Mouse (Mus musculus): ENCODE data around the gene Wdr26.

DNA sequence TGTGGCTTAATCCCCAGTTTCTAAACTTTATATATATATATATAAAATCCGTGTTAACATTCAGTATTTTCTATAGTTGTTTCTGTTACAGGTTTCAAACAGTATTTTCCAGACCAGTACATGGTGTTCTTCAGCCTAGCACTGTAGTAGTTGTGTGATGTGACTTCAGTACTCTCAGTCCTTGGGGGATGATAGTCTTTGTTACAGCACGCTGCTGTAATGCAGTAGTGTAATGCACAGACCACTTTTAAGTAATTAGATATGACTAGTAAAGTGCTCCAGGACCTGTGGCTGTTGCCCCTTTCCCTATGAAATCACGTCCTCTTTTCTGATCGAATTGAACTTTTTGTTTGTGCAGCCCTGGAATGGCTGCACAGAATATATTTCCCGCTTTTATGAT lies 60.3 kb downstream of the Wdr26 start:
- TF ChIP-seq CTCF (IDR thresholded peaks at IDR 0.05; ENCODE audit: control insufficient read depth, insufficient read depth, insufficient read length): no peak
- TF ChIP-seq CEBPB (IDR thresholded peaks at IDR 0.05; ENCODE audit: low read depth): no peak

Measured in C2C12 (cell line).